Mouse (Mus musculus) liver, adult 2 months (tissue): ENCODE measurements around the gene Abhd16b. TPM values are rescaled to one million over a fixed set of nuclear protein-coding genes. Genes with fewer than 3 reads are reported as not detected.

Source experiments
- DNase-seq: peaks from one replicate; pipeline ENCODE4 v3.0.0-alpha.2; 2011; ENCODE audit warnings: low read depth, low spot score; ENCODE audit errors: extremely low read depth
- H3K27ac ChIP-seq: fragments of 200-500 bp; replicated peaks from 2 replicates; pipeline ENCODE4 v1.5.1; 2012; ENCODE audit warnings: low read depth, mild to moderate bottlenecking, control low read depth, inconsistent platforms, low read length; ENCODE audit not compliant: insufficient read depth
- H3K27me3 ChIP-seq: fragments of 200-500 bp; 2 replicates; pipeline ENCODE4 v1.6.1; 2012; ENCODE audit warnings: mild to moderate bottlenecking, moderate library complexity, low read length, inconsistent platforms; ENCODE audit not compliant: control insufficient read depth, insufficient read depth
- H3K36me3 ChIP-seq: fragments of 200-500 bp; 2 replicates; pipeline ENCODE4 v1.6.1; 2012; ENCODE audit warnings: low read length, inconsistent platforms; ENCODE audit not compliant: control insufficient read depth, insufficient read depth
- H3K4me1 ChIP-seq: fragments of 200-500 bp; 2 replicates; pipeline ENCODE4 v1.6.1; 2011; ENCODE audit warnings: low read length; ENCODE audit not compliant: control insufficient read depth, insufficient read depth
- H3K4me3 ChIP-seq: fragments of 200-500 bp; 2 replicates; pipeline ENCODE4 v1.5.1; 2011; ENCODE audit warnings: low read depth, mild to moderate bottlenecking, control low read depth, low read length, moderate library complexity; ENCODE audit not compliant: insufficient read depth
- H3K79me2 ChIP-seq: fragments of 200-500 bp; 2 replicates; pipeline ENCODE4 v1.6.1; 2012; ENCODE audit warnings: inconsistent platforms, mild to moderate bottlenecking, low read length, moderate library complexity; ENCODE audit not compliant: control insufficient read depth, insufficient read depth
- H3K9ac ChIP-seq: fragments of 200-500 bp; 2 replicates; pipeline ENCODE4 v1.6.1; 2012; ENCODE audit warnings: low read depth, mild to moderate bottlenecking, control low read depth, inconsistent platforms, low read length
- CTCF ChIP-seq: fragments of 200-500 bp; IDR thresholded peaks from 2 replicates; pipeline ENCODE4 v1.5.1; 2011; ENCODE audit warnings: low read depth, low read length, control low read depth
- POLR2A ChIP-seq: fragments of 200-500 bp; IDR thresholded peaks from 2 replicates; pipeline ENCODE4 v1.6.1; 2011; ENCODE audit warnings: low read length, control low read depth; ENCODE audit not compliant: insufficient read depth; ENCODE audit errors: extremely low read depth
- WGBS: fragments of 180-500 bp; shearing (Covaris S2); methylation state at CpG from one replicate; pipeline ENCODE4 v1.1.7; 2018; 5-methylcytosine and 5-hydroxymethylcytosine counted together
- polyA plus RNA-seq: library from polyadenylated mRNA; depleted of rRNA; stranded (reverse); fragments of >200 nt; gene quantifications from 2 replicates; pipeline ENCODE4 v1.2.3, GENCODE M21; 2012
- total RNA-seq: library from RNA; depleted of rRNA; stranded (reverse); fragments of >200 nt; gene quantifications from 2 replicates; pipeline ENCODE4 v1.2.3, GENCODE M21; 2014

Abhd16b gene
- total and polyA plus RNA-seq, 2 experiments, result not detected

DNA sequence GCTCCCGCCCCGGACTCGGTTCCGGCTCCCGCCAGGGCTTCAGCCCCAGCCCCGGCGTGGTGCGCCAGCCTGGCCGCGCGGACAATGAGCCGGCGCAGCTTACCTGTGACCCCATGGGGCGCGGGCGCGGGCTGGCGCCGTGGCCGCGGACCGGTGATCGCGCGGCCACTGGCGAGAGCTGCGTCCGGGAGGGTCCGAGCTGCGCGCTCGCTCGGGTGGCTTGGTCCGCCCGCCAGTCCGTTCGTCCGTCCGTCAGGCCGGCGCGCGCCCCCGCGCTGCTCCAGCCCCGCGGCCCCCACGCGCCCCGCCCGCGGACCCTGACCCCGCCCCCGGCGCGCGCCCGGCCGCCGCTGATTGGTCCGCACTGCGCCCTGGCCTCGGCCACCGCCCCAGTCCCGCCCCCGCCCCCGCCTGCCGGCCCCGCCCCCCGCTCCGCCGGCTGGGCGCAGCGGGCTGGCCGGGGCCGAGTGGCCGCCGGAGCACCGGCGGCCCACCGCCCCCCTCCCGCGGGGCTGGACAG is 33.8 kb upstream of the Abhd16b start, which contains the start of gene Zbtb46:
Gene Zbtb46, minus strand, starts transcription at position 274 of the 520 bp plus-strand sequence.
- Histone ChIP-seq H3K36me3 (no peaks in the 10 kb centered on the region), H3K4me1 (peaks cover 10% of the 10 kb centered on the region), H3K27ac (peak within 1 kb of the TSS; percentile 32), H3K9ac (peak within 1 kb of the TSS; percentile 85), H3K4me3 (peak within 1 kb of the TSS; percentile 73), H3K79me2 (no peaks in the 10 kb centered on the region), H3K27me3 (no peaks in the 10 kb centered on the region)
- TF ChIP-seq POLR2A (0 out of 2 replicates have a peak, but pooled peaks have one; percentile 39), CTCF (no peak)
- no peak for DNase-seq
- 5% methylated on average over 66 of the region's 83 CpGs for WGBS

DNA sequence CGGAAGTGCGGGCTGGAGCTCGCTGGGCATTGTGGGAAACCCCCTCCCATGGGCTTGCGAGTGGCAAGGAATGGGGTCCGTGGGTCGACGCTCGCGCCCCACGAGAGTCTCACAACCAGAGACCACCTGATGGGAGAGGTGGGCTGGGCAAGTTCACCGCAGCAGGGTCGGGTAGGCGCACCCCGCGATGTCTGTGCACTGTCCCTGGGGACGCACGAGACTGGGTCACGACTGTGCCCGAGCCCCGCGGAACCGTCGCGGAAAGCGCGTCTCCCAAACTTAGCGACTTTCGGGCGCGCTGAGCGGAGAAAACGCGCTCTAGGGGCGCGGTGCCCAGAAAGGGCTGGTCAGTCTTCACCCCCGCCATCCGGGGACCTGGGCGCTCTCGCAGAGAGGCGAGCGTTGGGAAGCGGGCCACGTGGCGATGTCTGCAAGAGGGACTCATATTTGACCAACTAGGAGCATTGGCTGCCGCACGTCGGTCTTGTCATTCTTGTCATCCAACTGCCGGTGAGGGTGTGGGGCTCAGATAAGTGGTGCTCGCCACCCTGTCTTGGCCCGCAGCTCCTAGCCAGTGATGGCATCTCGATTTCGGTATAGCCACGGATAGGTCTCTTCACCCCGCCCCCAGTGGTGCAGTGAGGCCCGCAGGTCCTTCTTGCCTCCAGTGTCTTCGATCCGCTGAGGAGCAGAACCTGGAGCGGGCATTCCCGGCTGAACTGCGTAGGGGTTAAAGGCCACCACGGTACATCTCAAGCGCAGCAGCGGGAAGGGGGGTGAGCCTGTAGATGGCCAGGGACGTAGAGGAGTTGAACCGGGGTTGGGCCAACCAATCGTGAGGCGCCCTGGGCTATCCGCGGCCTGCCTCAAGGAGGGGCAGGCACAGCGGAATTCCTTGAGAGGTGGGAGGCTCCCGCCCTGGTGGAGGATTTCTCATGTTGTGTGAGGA is 33.1 kb upstream of the Abhd16b start:
- H3K4me1 ChIP-seq, result peaks cover 10% of the 10 kb centered on the region
- DNase-seq, result no peak
- 4% methylated on average over 70 of the region's 71 CpGs for WGBS

DNA sequence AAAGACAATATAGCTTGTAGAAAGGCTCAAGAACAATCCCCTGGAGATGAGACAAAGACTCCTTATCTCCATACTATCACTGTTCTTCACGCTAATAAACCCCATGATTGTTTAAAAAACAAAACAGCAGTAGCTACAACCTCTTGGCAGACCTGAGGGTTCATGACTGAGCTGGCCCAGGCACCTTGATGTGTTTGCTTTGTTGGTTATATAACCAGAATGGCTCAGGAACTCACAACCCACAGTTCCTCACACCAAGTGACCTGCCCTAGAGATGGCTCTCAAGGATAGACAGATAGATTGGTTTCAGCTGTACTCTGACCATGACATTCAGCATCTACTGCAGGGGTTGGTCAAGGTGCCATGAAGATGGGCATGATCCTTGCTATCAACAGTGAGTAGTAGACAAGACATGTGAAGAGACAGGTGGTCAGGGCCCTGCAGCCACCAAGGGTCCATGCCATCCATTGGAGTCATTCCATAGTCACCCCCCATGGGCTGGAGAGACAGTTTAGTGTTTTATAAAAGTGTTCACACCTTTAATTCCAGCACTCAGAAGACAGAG is 31.4 kb upstream of the Abhd16b start:
- H3K36me3 ChIP-seq, result no peaks in the 10 kb centered on the region
- H3K27ac ChIP-seq, result no peak overlapping the region
- H3K9ac ChIP-seq, result no peak overlapping the region
- H3K4me1 ChIP-seq, result peaks cover 8% of the 10 kb centered on the region; the same call in 1 of the 2 replicates
- H3K79me2 ChIP-seq, result no peaks in the 10 kb centered on the region
- peak; percentile 57 for DNase-seq
- H3K4me3 ChIP-seq, result no peak overlapping the region
- H3K27me3 ChIP-seq, result no peaks in the 10 kb centered on the region
- WGBS, result 25% methylated on average over 1 of the region's 1 CpGs
- TF ChIP-seq POLR2A (no peak), CTCF (no peak)

More for the DNA sequence above, 33.1 kb upstream of the Abhd16b start:
- H3K79me2 ChIP-seq, result no peaks in the 10 kb centered on the region
- TF ChIP-seq POLR2A, result 0 out of 2 replicates have a peak, but pooled peaks have one; percentile 36
- TF ChIP-seq CTCF, result no peak
- H3K9ac ChIP-seq, result peak overlapping the region; percentile 74
- H3K4me3 ChIP-seq, result peak overlapping the region; percentile 72
- no peaks in the 10 kb centered on the region for H3K36me3 ChIP-seq
- no peaks in the 10 kb centered on the region for H3K27me3 ChIP-seq
- peak overlapping the region; percentile 27 for H3K27ac ChIP-seq

DNA sequence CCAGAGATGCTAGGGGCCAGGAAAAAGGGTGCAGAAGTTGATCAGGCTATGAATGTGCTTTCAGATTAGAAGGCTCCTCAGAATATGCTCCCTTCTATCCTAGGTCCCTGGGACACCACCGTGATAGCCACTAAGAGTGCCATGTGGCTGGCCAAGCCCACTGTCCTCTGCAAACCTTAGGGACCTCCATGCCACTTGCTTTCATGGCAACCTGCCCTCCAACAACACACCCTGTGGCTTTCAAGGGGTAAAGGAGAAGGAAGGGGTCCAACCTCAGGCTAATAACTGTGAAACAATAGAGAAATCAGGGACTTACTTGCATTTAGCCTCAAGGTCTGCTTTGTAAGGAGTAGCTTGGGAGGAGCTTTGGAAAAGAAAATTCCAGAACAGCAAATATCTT is 30.4 kb upstream of the Abhd16b start:
- H3K4me1 ChIP-seq, result 0 out of 2 replicates have a peak, but pooled peaks cover 6% of the 10 kb centered on the region
- H3K9ac ChIP-seq, result no peak overlapping the region
- no peak for TF ChIP-seq POLR2A
- no peak for TF ChIP-seq CTCF
- H3K36me3 ChIP-seq, result no peaks in the 10 kb centered on the region
- no peak overlapping the region for H3K27ac ChIP-seq
- H3K4me3 ChIP-seq, result no peak overlapping the region
- no peaks in the 10 kb centered on the region for H3K27me3 ChIP-seq
- 94% methylated on average over 1 of the region's 1 CpGs for WGBS
- H3K79me2 ChIP-seq, result no peaks in the 10 kb centered on the region
- no peak for DNase-seq

DNA sequence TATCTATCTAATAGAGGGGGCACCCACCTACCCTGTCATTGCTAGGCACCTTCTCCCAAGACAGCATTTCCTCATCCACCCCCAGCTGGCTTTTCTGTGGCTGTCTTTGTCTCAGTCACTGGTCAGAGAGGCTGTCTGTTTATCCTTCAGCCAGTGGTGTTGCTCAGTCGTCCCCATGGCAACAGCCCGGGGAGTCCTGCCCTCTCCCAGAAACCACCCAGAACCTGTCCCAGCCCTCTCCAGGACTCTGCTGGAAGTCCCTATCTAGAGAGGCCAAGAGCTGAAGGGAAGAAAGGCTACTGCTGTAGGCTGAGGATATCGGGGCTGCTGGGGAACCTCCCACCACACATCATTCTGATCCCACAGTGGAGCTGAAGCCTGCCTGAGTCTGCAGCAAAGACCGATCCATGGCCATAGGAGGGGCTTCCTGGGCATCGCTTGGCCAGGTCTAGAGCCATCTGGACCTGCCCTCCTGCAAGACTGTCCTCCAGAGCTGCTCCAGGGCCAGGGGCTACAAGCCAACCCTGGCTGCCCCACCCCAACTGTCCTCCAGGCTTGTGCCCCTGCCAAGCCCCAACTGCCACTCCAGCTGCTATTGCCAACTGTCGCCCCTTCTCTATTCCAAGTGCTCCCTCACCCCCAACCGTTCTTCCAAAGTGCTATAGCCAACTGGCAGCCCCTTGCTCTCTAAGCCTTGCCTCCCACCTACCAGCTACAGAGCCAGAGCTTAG is 29.8 kb upstream of the Abhd16b start:
- Histone ChIP-seq H3K79me2 (no peaks in the 10 kb centered on the region), H3K36me3 (no peaks in the 10 kb centered on the region), H3K4me3 (no peak overlapping the region), H3K4me1 (0 out of 2 replicates have a peak, but pooled peaks cover 6% of the 10 kb centered on the region), H3K9ac (no peak overlapping the region), H3K27me3 (no peaks in the 10 kb centered on the region), H3K27ac (no peak overlapping the region)
- TF ChIP-seq CTCF (no peak), POLR2A (no peak)
- no peak for DNase-seq
- WGBS, result 52% methylated on average over 7 of the region's 7 CpGs
